Mouse (Mus musculus): Measurements from ENCODE around the gene Tmem176b.

DNA sequence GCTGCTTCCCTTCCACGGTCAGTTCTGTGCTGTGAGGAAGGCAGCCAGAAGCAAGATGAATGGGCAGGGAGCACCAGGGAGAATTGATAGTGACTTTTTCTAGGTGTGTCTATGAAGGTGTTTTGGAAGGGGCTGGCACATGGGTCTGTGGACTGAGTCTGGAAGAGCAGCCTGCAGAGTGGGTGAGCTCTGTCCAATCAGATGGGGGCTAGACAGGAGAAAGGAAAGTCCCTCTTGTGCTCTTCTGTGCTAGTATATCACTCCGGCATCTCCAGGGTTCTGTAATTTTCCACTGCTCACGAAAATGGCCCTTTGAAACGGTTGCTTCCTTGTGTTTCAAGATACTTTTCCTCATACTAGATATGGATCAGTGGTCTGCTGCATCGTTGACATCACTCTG lies 31.3 kb upstream of the Tmem176b start, which contains the start of gene Aoc1:
- TF ChIP-seq POLR2A (IDR thresholded peaks at IDR 0.05; ENCODE audit: borderline replicate concordance, extremely low read depth, insufficient read depth, insufficient read length, poor library complexity, severe bottlenecking), result no peak
- no peak for TF ChIP-seq CTCF (IDR thresholded peaks at IDR 0.05; ENCODE audit: borderline replicate concordance, extremely low read depth, insufficient read depth, insufficient read length)

Data from brain, embryonic 14.5 days (tissue).